Mouse (Mus musculus) CH12.LX (cell line): ENCODE data around the gene Msrb1.

Experiments
- CTCF ChIP-seq, 2 experiments: IDR thresholded peaks in 1 of 2; conservative IDR thresholded peaks in 1 of 2; 2 replicates each; pipeline ENCODE4 v1.5.1; 2011 to 2012; ENCODE audit warnings: low read depth in 2 of 2, low read length in 2 of 2, improper control_type of control experiment in 1 of 2, inconsistent platforms in 1 of 2, mild to moderate bottlenecking in 1 of 2, moderate library complexity in 1 of 2
- MAX ChIP-seq: IDR thresholded peaks from 2 replicates; pipeline ENCODE4 v1.6.1; 2011; ENCODE audit warnings: low read length, improper control_type of control experiment
- POLR2A ChIP-seq: IDR thresholded peaks from 2 replicates; pipeline ENCODE4 v1.6.1; 2011; ENCODE audit warnings: low read depth, mild to moderate bottlenecking, improper control_type of control experiment, low read length
- POLR2AphosphoS2 ChIP-seq: IDR thresholded peaks from 2 replicates; pipeline ENCODE4 v1.6.1; 2011; ENCODE audit warnings: low read depth, low read length, improper control_type of control experiment
- RCOR1 ChIP-seq: conservative IDR thresholded peaks from 2 replicates; pipeline ENCODE4 v1.6.1; 2012; ENCODE audit warnings: low read depth, mild to moderate bottlenecking, inconsistent platforms, low read length, improper control_type of control experiment
- TCF12 ChIP-seq: IDR thresholded peaks from 2 replicates; pipeline ENCODE4 v1.6.1; 2014; ENCODE audit warnings: low read depth, mild to moderate bottlenecking, inconsistent platforms, low read length, improper control_type of control experiment
- ZC3H11A ChIP-seq: IDR thresholded peaks from 2 replicates; pipeline ENCODE4 v1.6.1; 2012; ENCODE audit warnings: low read depth, mild to moderate bottlenecking, inconsistent platforms, low read length, improper control_type of control experiment

- TF ChIP-seq CTCF (conservative IDR thresholded peaks at IDR 0.05 in 1 of 2, IDR thresholded peaks at IDR 0.05 in 1 of 2; ENCODE audit: low read depth in 2 of 2, low read length in 2 of 2) (no peak), MAX (no peak), TCF12 (no peak), POLR2A (no peak), POLR2AphosphoS2 (no peak), ZC3H11A (no peak), RCOR1 (no peak)
Observed at GRCm38 (mm10) chr17:24689251-24690081, 47.0 kb upstream of the Msrb1 start, which contains the start of gene Syngr3.
